Mouse (Mus musculus): Measurements from ENCODE around the gene Col6a3.

The Col6a3 gene

GRCm38 (mm10) chr1:90718826-90719550 lies 124.8 kb downstream of the Col6a3 start:
- TF ChIP-seq GATA4 (IDR thresholded peaks at IDR 0.05; ENCODE audit: insufficient replicate concordance, low read length): no peak

GRCm38 (mm10) chr1:90716258-90716657 lies 127.5 kb downstream of the Col6a3 start:
- no peak for TF ChIP-seq GATA4 (IDR thresholded peaks at IDR 0.05; ENCODE audit: insufficient replicate concordance, low read length)
